Mouse (Mus musculus): Measurements from ENCODE around the gene Tmem212. TPM values are rescaled to one million over a fixed set of nuclear protein-coding genes. Genes with fewer than 3 reads are reported as not detected.

The Tmem212 gene
- polyA plus RNA-seq, 1 experiment from 2014 or later = not detected

GRCm38 (mm10) chr3:27861086-27861485 is 35.1 kb downstream of the Tmem212 start:
- ATAC-seq = no peak
- no peaks in the 10 kb centered on the region for H3K36me3 ChIP-seq
- H3K9me3 ChIP-seq (replicated peaks) = no peaks in the 10 kb centered on the region
- no peak overlapping the region for H3K4me3 ChIP-seq
- no peak overlapping the region for H3K4me2 ChIP-seq
- WGBS (ENCODE audit: insufficient replicate concordance) = 64% methylated on average over 6 of the region's 6 CpGs
- H3K4me1 ChIP-seq = peaks cover 7% of the 10 kb centered on the region; the same call in 1 of the 2 replicates
- H3K27me3 ChIP-seq (replicated peaks) = no peaks in the 10 kb centered on the region
- no peak overlapping the region for H3K9ac ChIP-seq
- H3K27ac ChIP-seq = no peak overlapping the region

GRCm38 (mm10) chr3:27859161-27859561 is 37.0 kb downstream of the Tmem212 start:
- 0 out of 2 replicates have a peak overlapping the region, but pooled peaks have one; percentile 12 for H3K4me2 ChIP-seq
- peaks cover 7% of the 10 kb centered on the region; the same call in 1 of the 2 replicates for H3K4me1 ChIP-seq
- H3K27ac ChIP-seq = no peak overlapping the region
- no peak for ATAC-seq
- H3K36me3 ChIP-seq = no peaks in the 10 kb centered on the region
- WGBS (ENCODE audit: insufficient replicate concordance) = 25% methylated on average over 5 of the region's 5 CpGs
- no peaks in the 10 kb centered on the region for H3K9me3 ChIP-seq (replicated peaks)
- no peaks in the 10 kb centered on the region for H3K27me3 ChIP-seq (replicated peaks)
- no peak overlapping the region for H3K9ac ChIP-seq
- H3K4me3 ChIP-seq = no peak overlapping the region

- no peak for ATAC-seq
- Histone ChIP-seq H3K9ac (no peak overlapping the region), H3K27ac (no peak overlapping the region), H3K4me1 (peaks cover 7% of the 10 kb centered on the region; the same call in 1 of the 2 replicates), H3K4me2 (no peak overlapping the region), H3K9me3 (replicated peaks) (no peaks in the 10 kb centered on the region), H3K4me3 (no peak overlapping the region), H3K36me3 (no peaks in the 10 kb centered on the region), H3K27me3 (replicated peaks) (no peaks in the 10 kb centered on the region)
- 48% methylated on average over 5 of the region's 5 CpGs for WGBS (ENCODE audit: insufficient replicate concordance)
Measured at GRCm38 (mm10) chr3:27858441-27859115, 37.6 kb downstream of the Tmem212 start.

DNA sequence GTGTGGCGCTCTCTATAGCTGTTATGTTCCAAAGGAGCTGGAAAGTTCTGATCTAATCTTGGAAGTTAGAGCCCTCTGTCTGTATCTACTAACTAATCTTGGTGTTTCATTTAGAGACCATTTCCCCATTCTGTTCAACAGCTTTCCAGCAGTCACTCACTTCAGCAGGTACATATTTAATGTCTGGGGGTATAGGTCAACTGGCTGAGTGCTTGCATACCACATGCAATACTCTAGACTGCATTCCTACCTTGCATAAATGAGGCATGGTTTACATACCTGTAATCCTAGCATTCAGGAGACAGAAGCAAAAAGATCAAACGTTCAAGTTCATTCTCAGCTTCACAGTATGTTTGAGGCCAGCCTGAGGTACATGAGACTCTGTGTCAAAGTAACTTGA is 39.9 kb downstream of the Tmem212 start:
- Histone ChIP-seq H3K36me3 (no peaks in the 10 kb centered on the region), H3K9me3 (replicated peaks) (no peaks in the 10 kb centered on the region), H3K27me3 (replicated peaks) (no peaks in the 10 kb centered on the region), H3K4me1 (no peaks in the 10 kb centered on the region), H3K4me3 (no peak overlapping the region), H3K9ac (no peak overlapping the region), H3K4me2 (no peak overlapping the region), H3K27ac (no peak overlapping the region)
- no peak for ATAC-seq
- WGBS (ENCODE audit: insufficient replicate concordance) = 70% methylated on average over 2 of the region's 2 CpGs

DNA sequence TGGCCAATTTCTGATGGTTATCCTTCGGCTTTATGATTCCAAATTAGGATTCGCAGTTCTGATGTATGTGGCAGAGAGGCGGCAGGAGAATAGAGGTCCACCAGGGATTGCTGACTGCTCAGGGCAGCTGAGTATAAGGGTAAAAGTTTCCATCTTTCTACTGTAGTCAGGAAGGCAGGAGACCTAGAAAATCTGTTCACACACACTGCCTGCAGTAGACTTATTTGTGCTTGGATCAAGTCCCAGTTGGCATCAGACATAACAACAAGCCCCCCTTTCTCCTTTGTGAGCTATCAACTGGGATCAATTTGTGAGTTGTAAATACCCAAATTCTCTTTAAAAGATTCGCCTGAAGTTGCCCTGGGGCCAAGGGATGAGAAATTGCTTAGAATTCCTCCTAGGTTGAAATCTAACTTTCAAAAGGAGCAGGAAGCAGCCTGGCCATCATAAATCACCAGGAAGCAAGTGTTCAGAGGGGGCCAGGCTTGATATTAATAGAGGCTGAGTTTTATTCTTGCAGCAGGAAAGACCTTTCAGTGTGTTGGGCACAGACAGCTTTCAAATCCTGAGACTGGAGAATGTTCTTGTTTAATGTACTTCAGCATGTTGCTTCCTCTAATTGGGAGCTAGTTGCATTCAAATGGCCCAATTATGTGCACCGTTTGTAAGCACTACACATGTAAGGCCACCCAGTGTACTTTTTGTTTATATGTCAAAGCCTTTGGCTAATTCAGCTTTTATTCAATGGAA is 41.6 kb downstream of the Tmem212 start:
- no peak for ATAC-seq
- Histone ChIP-seq H3K36me3 (no peaks in the 10 kb centered on the region), H3K9me3 (replicated peaks) (no peaks in the 10 kb centered on the region), H3K27me3 (replicated peaks) (no peaks in the 10 kb centered on the region), H3K27ac (no peak overlapping the region), H3K4me2 (no peak overlapping the region), H3K4me3 (no peak overlapping the region), H3K9ac (no peak overlapping the region), H3K4me1 (no peaks in the 10 kb centered on the region)
- WGBS (ENCODE audit: insufficient replicate concordance) = 55% methylated on average over 5 of the region's 5 CpGs

DNA sequence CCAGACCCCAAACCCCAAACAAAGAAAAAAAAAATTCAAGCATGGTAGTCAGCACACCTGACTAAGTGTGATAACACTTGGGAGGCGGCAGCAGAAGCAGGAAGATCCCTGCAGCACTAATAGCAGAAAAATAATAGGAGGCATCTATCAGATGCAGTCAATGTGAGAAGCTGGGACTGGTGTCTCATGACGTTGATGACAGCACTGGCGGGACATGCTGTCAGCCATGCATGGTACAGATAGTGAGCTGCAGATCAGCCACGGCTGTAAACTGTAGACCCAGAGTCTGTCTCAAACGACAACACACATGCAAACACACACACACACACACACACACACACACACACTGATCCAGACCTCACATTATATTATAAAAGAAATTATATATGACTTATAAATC is 52.9 kb downstream of the Tmem212 start:
- WGBS (ENCODE audit: insufficient replicate concordance) = 36% methylated on average over 5 of the region's 5 CpGs
- H3K36me3 ChIP-seq = no peaks in the 10 kb centered on the region
- ATAC-seq = no peak
- no peak overlapping the region for H3K27ac ChIP-seq
- H3K4me3 ChIP-seq = no peak overlapping the region
- peaks cover 10% of the 10 kb centered on the region; the same call in 1 of the 2 replicates for H3K4me1 ChIP-seq
- no peak overlapping the region for H3K4me2 ChIP-seq
- H3K9ac ChIP-seq = no peak overlapping the region
- no peaks in the 10 kb centered on the region for H3K27me3 ChIP-seq (replicated peaks)
- H3K9me3 ChIP-seq (replicated peaks) = no peaks in the 10 kb centered on the region

DNA sequence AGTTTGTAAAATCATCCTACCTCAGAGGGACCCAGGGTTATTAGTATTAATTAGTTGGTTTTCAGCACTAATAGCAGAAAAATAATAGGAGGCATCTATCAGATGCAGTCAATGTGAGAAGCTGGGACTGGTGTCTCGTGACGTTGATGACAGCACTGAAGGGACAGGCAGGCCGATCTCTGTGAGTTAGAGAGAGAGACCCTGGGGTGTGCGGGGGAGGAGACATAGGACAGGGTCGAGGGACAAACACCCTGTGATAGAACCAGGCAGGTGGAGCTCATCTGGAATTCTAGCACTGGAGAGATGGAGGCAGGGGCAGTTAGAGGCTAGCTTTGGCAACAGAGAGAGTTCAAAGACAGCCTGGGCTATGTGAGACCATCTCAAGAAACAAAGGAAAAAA is 53.3 kb downstream of the Tmem212 start:
- Histone ChIP-seq H3K4me3 (no peak overlapping the region), H3K9ac (no peak overlapping the region), H3K4me2 (no peak overlapping the region), H3K9me3 (replicated peaks) (no peaks in the 10 kb centered on the region), H3K27me3 (replicated peaks) (no peaks in the 10 kb centered on the region), H3K4me1 (peaks cover 10% of the 10 kb centered on the region; the same call in 1 of the 2 replicates), H3K27ac (no peak overlapping the region), H3K36me3 (no peaks in the 10 kb centered on the region)
- WGBS (ENCODE audit: insufficient replicate concordance) = 70% methylated on average over 5 of the region's 5 CpGs
- no peak for ATAC-seq

GRCm38 (mm10) chr3:27840311-27840710 is 55.9 kb downstream of the Tmem212 start:
- Histone ChIP-seq H3K4me2 (peak overlapping the region; percentile 10; the same call in 1 of the 2 replicates), H3K9ac (no peak overlapping the region)

DNA sequence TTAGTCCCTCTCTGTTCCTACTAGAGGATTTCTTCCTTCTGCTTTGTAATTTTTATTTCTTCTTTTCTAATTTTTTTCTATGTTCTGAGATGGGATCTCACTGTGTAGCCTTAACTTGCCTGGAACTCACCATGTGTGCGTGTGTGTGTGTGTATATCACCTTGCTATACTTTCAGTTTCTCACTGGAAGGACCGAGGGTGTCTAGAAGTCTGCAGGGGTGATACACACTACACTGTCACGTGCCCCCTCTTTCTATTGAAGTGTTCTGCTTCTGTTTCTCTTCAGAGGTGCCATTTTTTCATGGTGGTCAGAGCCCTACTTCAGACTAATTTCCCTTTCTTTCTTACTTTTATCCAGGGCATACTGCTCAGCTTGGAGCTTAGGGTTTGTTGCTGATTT is 56.4 kb downstream of the Tmem212 start:
- Histone ChIP-seq H3K36me3 (no peaks in the 10 kb centered on the region), H3K4me2 (peak overlapping the region; percentile 10; the same call in 1 of the 2 replicates), H3K27ac (no peak overlapping the region), H3K9ac (no peak overlapping the region), H3K27me3 (replicated peaks) (no peaks in the 10 kb centered on the region), H3K9me3 (replicated peaks) (no peaks in the 10 kb centered on the region), H3K4me1 (peaks cover 10% of the 10 kb centered on the region; the same call in 1 of the 2 replicates), H3K4me3 (no peak overlapping the region)
- WGBS (ENCODE audit: insufficient replicate concordance) = 51% methylated on average over 3 of the region's 3 CpGs
- ATAC-seq = no peak

More at GRCm38 (mm10) chr3:27840311-27840710, 55.9 kb downstream of the Tmem212 start:
- no peak overlapping the region for H3K27ac ChIP-seq
- H3K4me1 ChIP-seq = peaks cover 10% of the 10 kb centered on the region; the same call in 1 of the 2 replicates
- no peak overlapping the region for H3K4me3 ChIP-seq
- no peaks in the 10 kb centered on the region for H3K27me3 ChIP-seq (replicated peaks)
- no peaks in the 10 kb centered on the region for H3K36me3 ChIP-seq
- no peak for ATAC-seq
- 59% methylated on average over 9 of the region's 9 CpGs for WGBS (ENCODE audit: insufficient replicate concordance)
- H3K9me3 ChIP-seq (replicated peaks) = no peaks in the 10 kb centered on the region

DNA sequence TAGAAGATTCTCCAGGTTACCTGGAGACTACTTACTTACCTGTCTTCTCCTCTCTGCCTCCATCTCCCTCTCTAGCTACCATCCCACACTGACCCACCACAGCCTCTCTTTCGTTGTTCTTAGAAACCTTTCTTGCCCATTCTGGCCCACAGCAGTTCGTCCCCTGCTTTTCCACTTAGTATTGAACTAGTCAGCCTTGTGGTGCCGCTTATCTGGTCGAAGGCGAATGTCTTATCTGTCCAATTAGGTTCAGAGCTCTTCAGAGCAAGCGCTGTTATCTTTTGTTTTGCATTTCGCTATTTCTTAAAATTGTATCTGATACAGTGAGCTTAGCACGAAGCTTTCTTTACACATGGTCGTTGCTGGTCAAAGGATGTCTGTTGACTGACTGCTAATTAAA is 56.9 kb downstream of the Tmem212 start:
- H3K4me2 ChIP-seq = no peak overlapping the region
- H3K9me3 ChIP-seq (replicated peaks) = no peaks in the 10 kb centered on the region
- H3K36me3 ChIP-seq = no peaks in the 10 kb centered on the region
- WGBS (ENCODE audit: insufficient replicate concordance) = 51% methylated on average over 9 of the region's 9 CpGs
- H3K27ac ChIP-seq = no peak overlapping the region
- H3K9ac ChIP-seq = no peak overlapping the region
- H3K4me3 ChIP-seq = no peak overlapping the region
- no peaks in the 10 kb centered on the region for H3K27me3 ChIP-seq (replicated peaks)
- no peak for ATAC-seq
- peaks cover 10% of the 10 kb centered on the region; the same call in 1 of the 2 replicates for H3K4me1 ChIP-seq

DNA sequence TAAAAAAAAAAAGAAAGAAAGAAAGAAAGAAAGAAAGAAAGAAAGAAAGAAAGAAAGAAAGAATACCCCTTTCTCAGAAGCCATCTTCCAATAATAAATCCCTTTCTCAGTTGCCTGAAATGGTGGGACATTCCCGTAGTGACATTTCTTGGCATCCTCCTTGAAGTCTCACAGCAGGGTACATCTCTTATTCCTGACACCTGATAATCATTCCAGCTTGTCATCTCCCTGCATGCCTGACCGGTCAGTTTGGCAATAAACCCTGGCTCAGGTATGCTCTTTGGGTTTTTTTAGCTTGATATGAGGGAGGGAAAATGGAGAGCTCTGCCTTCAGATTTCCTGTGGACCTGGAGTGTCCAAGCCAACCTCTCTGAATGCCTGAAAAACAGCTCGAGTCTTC is 59.9 kb downstream of the Tmem212 start:
- no peaks in the 10 kb centered on the region for H3K9me3 ChIP-seq (replicated peaks)
- 66% methylated on average over 3 of the region's 3 CpGs for WGBS (ENCODE audit: insufficient replicate concordance)
- peaks cover 10% of the 10 kb centered on the region; the same call in 1 of the 2 replicates for H3K4me1 ChIP-seq
- H3K4me3 ChIP-seq = no peak overlapping the region
- no peak overlapping the region for H3K27ac ChIP-seq
- no peak overlapping the region for H3K4me2 ChIP-seq
- H3K9ac ChIP-seq = no peak overlapping the region
- H3K27me3 ChIP-seq (replicated peaks) = no peaks in the 10 kb centered on the region
- no peaks in the 10 kb centered on the region for H3K36me3 ChIP-seq
- no peak for ATAC-seq

GRCm38 (mm10) chr3:27835786-27836185 is 60.4 kb downstream of the Tmem212 start:
- H3K4me2 ChIP-seq = no peak overlapping the region
- no peak for ATAC-seq
- no peak overlapping the region for H3K4me3 ChIP-seq
- 66% methylated on average over 8 of the region's 8 CpGs for WGBS (ENCODE audit: insufficient replicate concordance)
- H3K27me3 ChIP-seq (replicated peaks) = no peaks in the 10 kb centered on the region
- H3K9me3 ChIP-seq (replicated peaks) = no peaks in the 10 kb centered on the region
- no peaks in the 10 kb centered on the region for H3K36me3 ChIP-seq
- H3K9ac ChIP-seq = no peak overlapping the region
- H3K27ac ChIP-seq = no peak overlapping the region
- H3K4me1 ChIP-seq = peaks cover 10% of the 10 kb centered on the region; the same call in 1 of the 2 replicates
